Mouse (Mus musculus) heart, adult 11 months (tissue): ENCODE results near the gene Proz.

Source experiments
- DNase-seq: peaks from one replicate; pipeline ENCODE4 v3.0.0; 2022

The Proz gene

GRCm38 (mm10) chr8:13107990-13108638 is 47.4 kb downstream of the Proz start:
- DNase-seq = peak; percentile 85

GRCm38 (mm10) chr8:13108967-13109366 is 48.3 kb downstream of the Proz start:
- DNase-seq = no peak

GRCm38 (mm10) chr8:13109416-13109960 is 48.8 kb downstream of the Proz start:
- DNase-seq = no peak

GRCm38 (mm10) chr8:13111917-13112316 is 51.2 kb downstream of the Proz start:
- DNase-seq = peak; percentile 93

- no peak for DNase-seq
Measured at GRCm38 (mm10) chr8:13113232-13113631, 52.5 kb downstream of the Proz start.

- no peak for DNase-seq
Measured at GRCm38 (mm10) chr8:13117096-13117495, 56.4 kb downstream of the Proz start.

- no peak for DNase-seq
Measured at GRCm38 (mm10) chr8:13118516-13118915, 57.8 kb downstream of the Proz start.

- no peak for DNase-seq
Measured at GRCm38 (mm10) chr8:13120882-13121665, 60.4 kb downstream of the Proz start.

- DNase-seq = no peak
Measured at GRCm38 (mm10) chr8:13122887-13123421, 62.2 kb downstream of the Proz start.

GRCm38 (mm10) chr8:13124897-13125296 is 64.2 kb downstream of the Proz start:
- DNase-seq = no peak
